Mouse (Mus musculus): ENCODE measurements around the gene Junb. TPM values are rescaled to one million over a fixed set of nuclear protein-coding genes. Genes with fewer than 3 reads are reported as not detected.

Gene Junb
- total and polyA plus RNA-seq, 2 experiments from 2014 or later, result 10.3 to 39.6 TPM

GRCm38 (mm10) chr8:84928456-84929306 is 49.8 kb downstream of the Junb start:
- Histone ChIP-seq H3K4me3 (ENCODE audit: low read depth, low read length) (0 out of 2 replicates have a peak overlapping the region, but pooled peaks have one; percentile 11), H3K4me2 (ENCODE audit: low read depth, low read length) (peak overlapping the region; percentile 55), H3K9ac (replicated peaks; ENCODE audit: low read depth, low read length) (no peak overlapping the region), H3K4me1 (ENCODE audit: control insufficient read depth, insufficient read depth) (no peaks in the 10 kb centered on the region), H3K27ac (ENCODE audit: low read depth) (no peak overlapping the region), H3K36me3 (replicated peaks; ENCODE audit: control insufficient read depth, insufficient read depth, low read length) (no peaks in the 10 kb centered on the region), H3K9me3 (replicated peaks; ENCODE audit: control insufficient read depth, low read length) (no peaks in the 10 kb centered on the region), H3K27me3 (ENCODE audit: control insufficient read depth, insufficient read depth, low read length) (peaks cover 54% of the 10 kb centered on the region)
- ATAC-seq (ENCODE audit: insufficient read depth, low read depth) (peak; percentile 73; the same call in 1 of the 2 replicates), DNase-seq (ENCODE audit: low spot score) (no peak)
- TF ChIP-seq CTCF (IDR thresholded peaks at IDR 0.05; ENCODE audit: low read depth) (peak; percentile 69), EP300 (IDR thresholded peaks at IDR 0.05; ENCODE audit: low read depth) (no peak)
- 5% methylated on average over 47 of the region's 52 CpGs for WGBS

- no peaks in the 10 kb centered on the region for H3K36me3 ChIP-seq (replicated peaks; ENCODE audit: control insufficient read depth, insufficient read depth, low read length)
- no peak overlapping the region for H3K4me2 ChIP-seq (ENCODE audit: low read depth, low read length)
- no peaks in the 10 kb centered on the region for H3K4me1 ChIP-seq (ENCODE audit: control insufficient read depth, insufficient read depth)
- TF ChIP-seq CTCF (IDR thresholded peaks at IDR 0.05; ENCODE audit: low read depth), result no peak
- no peak for TF ChIP-seq EP300 (IDR thresholded peaks at IDR 0.05; ENCODE audit: low read depth)
- no peak overlapping the region for H3K27ac ChIP-seq (ENCODE audit: low read depth)
- no peak overlapping the region for H3K4me3 ChIP-seq (ENCODE audit: low read depth, low read length)
- no peaks in the 10 kb centered on the region for H3K9me3 ChIP-seq (replicated peaks; ENCODE audit: control insufficient read depth, low read length)
- ATAC-seq (ENCODE audit: insufficient read depth, low read depth) (no peak), DNase-seq (ENCODE audit: low spot score) (no peak)
- peaks cover 51% of the 10 kb centered on the region for H3K27me3 ChIP-seq (ENCODE audit: control insufficient read depth, insufficient read depth, low read length)
- no peak overlapping the region for H3K9ac ChIP-seq (replicated peaks; ENCODE audit: low read depth, low read length)
- 81% methylated on average over 1 of the region's 1 CpGs for WGBS
Measured at GRCm38 (mm10) chr8:84927513-84927912, 51.0 kb downstream of the Junb start.

GRCm38 (mm10) chr8:84925557-84925956 is 53.0 kb downstream of the Junb start:
- WGBS, result 47% methylated on average over 7 of the region's 7 CpGs
- DNase-seq (ENCODE audit: low spot score), result no peak
- Histone ChIP-seq H3K27ac (ENCODE audit: low read depth) (no peak overlapping the region), H3K9ac (replicated peaks; ENCODE audit: low read depth, low read length) (no peak overlapping the region), H3K4me1 (ENCODE audit: control insufficient read depth, insufficient read depth) (no peaks in the 10 kb centered on the region), H3K36me3 (replicated peaks; ENCODE audit: control insufficient read depth, insufficient read depth, low read length) (no peaks in the 10 kb centered on the region), H3K4me2 (ENCODE audit: low read depth, low read length) (no peak overlapping the region), H3K4me3 (ENCODE audit: low read depth, low read length) (no peak overlapping the region), H3K27me3 (ENCODE audit: control insufficient read depth, insufficient read depth, low read length) (peaks cover 44% of the 10 kb centered on the region), H3K9me3 (replicated peaks; ENCODE audit: control insufficient read depth, low read length) (no peaks in the 10 kb centered on the region)
- no peak for ATAC-seq (ENCODE audit: insufficient read depth, low read depth)
- TF ChIP-seq EP300 (IDR thresholded peaks at IDR 0.05; ENCODE audit: low read depth) (no peak), CTCF (IDR thresholded peaks at IDR 0.05; ENCODE audit: low read depth) (no peak)

Small RNA genes lying within 50 kb of the gene (microRNA-seq; reads per million reads assigned to microRNA genes)
- not detected for gene Gm24197

Other genes with a start within 250 kb of the Junb start
- 41.9 and 48.5 TPM in 2 replicates for gene Nfix, start 178.4 kb downstream of the Junb start, total RNA-seq (2014; rRNA removed; ENCODE audit: low replicate concordance)
- 18.2 TPM in 2 replicates for gene Nfix, start 178.4 kb downstream of the Junb start, polyA plus RNA-seq (2015; fragmentation: Nextera tagmentation; extraction: Ambion mirVana)
- 2.1 and 15.4 TPM in 2 replicates for gene Dand5, start 155.9 kb downstream of the Junb start, total RNA-seq (2014; rRNA removed; ENCODE audit: low replicate concordance)
- gene Dand5, start 155.9 kb downstream of the Junb start, polyA plus RNA-seq (2015; fragmentation: Nextera tagmentation; extraction: Ambion mirVana), result 6.2 and 8.0 TPM in 2 replicates
- gene Gadd45gip1, start 147.2 kb downstream of the Junb start, total RNA-seq (2014; rRNA removed; ENCODE audit: low replicate concordance), result 47.1 and 49.8 TPM in 2 replicates
- gene Gadd45gip1, start 147.2 kb downstream of the Junb start, polyA plus RNA-seq (2015; fragmentation: Nextera tagmentation; extraction: Ambion mirVana), result 48.1 and 50.0 TPM in 2 replicates
- gene Rad23a, start 138.1 kb downstream of the Junb start, total RNA-seq (2014; rRNA removed; ENCODE audit: low replicate concordance), result 89.2 and 126 TPM in 2 replicates
- gene Rad23a, start 138.1 kb downstream of the Junb start, polyA plus RNA-seq (2015; fragmentation: Nextera tagmentation; extraction: Ambion mirVana), result 111 and 125 TPM in 2 replicates
- gene Calr, start 131.8 kb downstream of the Junb start, total RNA-seq (2014; rRNA removed; ENCODE audit: low replicate concordance), result 211 and 235 TPM in 2 replicates
- gene Calr, start 131.8 kb downstream of the Junb start, polyA plus RNA-seq (2015; fragmentation: Nextera tagmentation; extraction: Ambion mirVana), result 201 and 266 TPM in 2 replicates
- 38.6 and 40.0 TPM in 2 replicates for gene Farsa, start 121.7 kb downstream of the Junb start, total RNA-seq (2014; rRNA removed; ENCODE audit: low replicate concordance)
- gene Farsa, start 121.7 kb downstream of the Junb start, polyA plus RNA-seq (2015; fragmentation: Nextera tagmentation; extraction: Ambion mirVana), result 36.3 and 38.3 TPM in 2 replicates
- 0.15 and 1.7 TPM in 2 replicates for gene Syce2, start 106.6 kb downstream of the Junb start, total RNA-seq (2014; rRNA removed; ENCODE audit: low replicate concordance)
- 9.7 and 11.8 TPM in 2 replicates for gene Syce2, start 106.6 kb downstream of the Junb start, polyA plus RNA-seq (2015; fragmentation: Nextera tagmentation; extraction: Ambion mirVana)
- 45.5 and 52.8 TPM in 2 replicates for gene Gcdh, start 84.8 kb downstream of the Junb start, total RNA-seq (2014; rRNA removed; ENCODE audit: low replicate concordance)
- gene Gcdh, start 84.8 kb downstream of the Junb start, polyA plus RNA-seq (2015; fragmentation: Nextera tagmentation; extraction: Ambion mirVana), result 33.0 and 33.5 TPM in 2 replicates
- gene Klf1, start 76.8 kb downstream of the Junb start, total RNA-seq (2014; rRNA removed; ENCODE audit: low replicate concordance), result not detected in 2 replicates
- 0.27 and 0.56 TPM in 2 replicates for gene Klf1, start 76.8 kb downstream of the Junb start, polyA plus RNA-seq (2015; fragmentation: Nextera tagmentation; extraction: Ambion mirVana)
- 6.0 and 11.0 TPM in 2 replicates for gene Dnase2a, start 70.2 kb downstream of the Junb start, total RNA-seq (2014; rRNA removed; ENCODE audit: low replicate concordance)
- 4.6 and 5.6 TPM in 2 replicates for gene Dnase2a, start 70.2 kb downstream of the Junb start, polyA plus RNA-seq (2015; fragmentation: Nextera tagmentation; extraction: Ambion mirVana)
- gene Mast1, start 41.4 kb downstream of the Junb start, total RNA-seq (2014; rRNA removed; ENCODE audit: low replicate concordance), result 0.08 TPM in 1 of 2 replicates, not detected in the other
- gene Mast1, start 41.4 kb downstream of the Junb start, polyA plus RNA-seq (2015; fragmentation: Nextera tagmentation; extraction: Ambion mirVana), result 0.05 TPM in 1 of 2 replicates, not detected in the other
- not detected in 2 replicates for gene Rtbdn, start 31.7 kb downstream of the Junb start, total RNA-seq (2014; rRNA removed; ENCODE audit: low replicate concordance)
- 0.10 TPM in 1 of 2 replicates, not detected in the other for gene Rtbdn, start 31.7 kb downstream of the Junb start, polyA plus RNA-seq (2015; fragmentation: Nextera tagmentation; extraction: Ambion mirVana)
- not detected in 2 replicates for gene Gm49661, start 9.3 kb downstream of the Junb start, total RNA-seq (2014; rRNA removed; ENCODE audit: low replicate concordance)
- not detected in 2 replicates for gene Gm49661, start 9.3 kb downstream of the Junb start, polyA plus RNA-seq (2015; fragmentation: Nextera tagmentation; extraction: Ambion mirVana)
- 647 and 809 TPM in 2 replicates for gene Prdx2, start 9.1 kb downstream of the Junb start, total RNA-seq (2014; rRNA removed; ENCODE audit: low replicate concordance)
- 758 and 782 TPM in 2 replicates for gene Prdx2, start 9.1 kb downstream of the Junb start, polyA plus RNA-seq (2015; fragmentation: Nextera tagmentation; extraction: Ambion mirVana)
- gene Rnaseh2a, start 9.0 kb downstream of the Junb start, total RNA-seq (2014; rRNA removed; ENCODE audit: low replicate concordance), result 57.9 and 76.4 TPM in 2 replicates
- 52.6 and 57.3 TPM in 2 replicates for gene Rnaseh2a, start 9.0 kb downstream of the Junb start, polyA plus RNA-seq (2015; fragmentation: Nextera tagmentation; extraction: Ambion mirVana)
- gene Hook2, start 11.9 kb upstream of the Junb start, total RNA-seq (2014; rRNA removed; ENCODE audit: low replicate concordance), result 1.9 and 4.8 TPM in 2 replicates
- gene Hook2, start 11.9 kb upstream of the Junb start, polyA plus RNA-seq (2015; fragmentation: Nextera tagmentation; extraction: Ambion mirVana), result 3.5 and 4.7 TPM in 2 replicates
- gene Best2, start 35.8 kb upstream of the Junb start, total RNA-seq (2014; rRNA removed; ENCODE audit: low replicate concordance), result not detected in 2 replicates
- gene Best2, start 35.8 kb upstream of the Junb start, polyA plus RNA-seq (2015; fragmentation: Nextera tagmentation; extraction: Ambion mirVana), result not detected in 2 replicates
- gene Asna1, start 46.6 kb upstream of the Junb start, total RNA-seq (2014; rRNA removed; ENCODE audit: low replicate concordance), result 134 and 152 TPM in 2 replicates
- 106 and 110 TPM in 2 replicates for gene Asna1, start 46.6 kb upstream of the Junb start, polyA plus RNA-seq (2015; fragmentation: Nextera tagmentation; extraction: Ambion mirVana)
- 98.5 and 196 TPM in 2 replicates for gene Trir, start 48.1 kb upstream of the Junb start, total RNA-seq (2014; rRNA removed; ENCODE audit: low replicate concordance)
- gene Trir, start 48.1 kb upstream of the Junb start, polyA plus RNA-seq (2015; fragmentation: Nextera tagmentation; extraction: Ambion mirVana), result 62.4 and 66.5 TPM in 2 replicates
- gene Tnpo2, start 58.2 kb upstream of the Junb start, total RNA-seq (2014; rRNA removed; ENCODE audit: low replicate concordance), result 27.4 and 34.8 TPM in 2 replicates
- 11.5 and 13.0 TPM in 2 replicates for gene Tnpo2, start 58.2 kb upstream of the Junb start, polyA plus RNA-seq (2015; fragmentation: Nextera tagmentation; extraction: Ambion mirVana)
- 29.1 and 32.6 TPM in 2 replicates for gene Fbxw9, start 81.3 kb upstream of the Junb start, total RNA-seq (2014; rRNA removed; ENCODE audit: low replicate concordance)
- gene Fbxw9, start 81.3 kb upstream of the Junb start, polyA plus RNA-seq (2015; fragmentation: Nextera tagmentation; extraction: Ambion mirVana), result 16.2 and 16.5 TPM in 2 replicates
- gene Gm5741, start 89.3 kb upstream of the Junb start, total RNA-seq (2014; rRNA removed; ENCODE audit: low replicate concordance), result not detected in 2 replicates
- gene Gm5741, start 89.3 kb upstream of the Junb start, polyA plus RNA-seq (2015; fragmentation: Nextera tagmentation; extraction: Ambion mirVana), result not detected in 2 replicates
- 25.9 and 48.2 TPM in 2 replicates for gene Dhps, start 93.0 kb upstream of the Junb start, total RNA-seq (2014; rRNA removed; ENCODE audit: low replicate concordance)
- gene Dhps, start 93.0 kb upstream of the Junb start, polyA plus RNA-seq (2015; fragmentation: Nextera tagmentation; extraction: Ambion mirVana), result 45.0 and 48.3 TPM in 2 replicates
- 101 and 116 TPM in 2 replicates for gene Wdr83os, start 102.0 kb upstream of the Junb start, total RNA-seq (2014; rRNA removed; ENCODE audit: low replicate concordance)
- gene Wdr83os, start 102.0 kb upstream of the Junb start, polyA plus RNA-seq (2015; fragmentation: Nextera tagmentation; extraction: Ambion mirVana), result 99.8 and 103 TPM in 2 replicates
- gene Wdr83, start 102.6 kb upstream of the Junb start, total RNA-seq (2014; rRNA removed; ENCODE audit: low replicate concordance), result 16.2 and 31.0 TPM in 2 replicates
- gene Wdr83, start 102.6 kb upstream of the Junb start, polyA plus RNA-seq (2015; fragmentation: Nextera tagmentation; extraction: Ambion mirVana), result 38.8 and 42.9 TPM in 2 replicates
- 47.2 and 87.1 TPM in 2 replicates for gene Man2b1, start 104.6 kb upstream of the Junb start, total RNA-seq (2014; rRNA removed; ENCODE audit: low replicate concordance)
- 24.0 and 24.9 TPM in 2 replicates for gene Man2b1, start 104.6 kb upstream of the Junb start, polyA plus RNA-seq (2015; fragmentation: Nextera tagmentation; extraction: Ambion mirVana)
- 0.15 TPM in 1 of 2 replicates, not detected in the other for gene Zfp791, start 144.4 kb upstream of the Junb start, total RNA-seq (2014; rRNA removed; ENCODE audit: low replicate concordance)
- gene Zfp791, start 144.4 kb upstream of the Junb start, polyA plus RNA-seq (2015; fragmentation: Nextera tagmentation; extraction: Ambion mirVana), result 0.97 and 1.2 TPM in 2 replicates
- not detected in 2 replicates for gene Cks1brt, start 173.2 kb upstream of the Junb start, total RNA-seq (2014; rRNA removed; ENCODE audit: low replicate concordance)
- not detected in 2 replicates for gene Cks1brt, start 173.2 kb upstream of the Junb start, polyA plus RNA-seq (2015; fragmentation: Nextera tagmentation; extraction: Ambion mirVana)
- gene Olfr371, start 247.3 kb upstream of the Junb start, total RNA-seq (2014; rRNA removed; ENCODE audit: low replicate concordance), result not detected in 2 replicates
- gene Olfr371, start 247.3 kb upstream of the Junb start, polyA plus RNA-seq (2015; fragmentation: Nextera tagmentation; extraction: Ambion mirVana), result not detected in 2 replicates